ENCODE assay signal across 11 mouse cellular contexts in the genomic region with DNA sequence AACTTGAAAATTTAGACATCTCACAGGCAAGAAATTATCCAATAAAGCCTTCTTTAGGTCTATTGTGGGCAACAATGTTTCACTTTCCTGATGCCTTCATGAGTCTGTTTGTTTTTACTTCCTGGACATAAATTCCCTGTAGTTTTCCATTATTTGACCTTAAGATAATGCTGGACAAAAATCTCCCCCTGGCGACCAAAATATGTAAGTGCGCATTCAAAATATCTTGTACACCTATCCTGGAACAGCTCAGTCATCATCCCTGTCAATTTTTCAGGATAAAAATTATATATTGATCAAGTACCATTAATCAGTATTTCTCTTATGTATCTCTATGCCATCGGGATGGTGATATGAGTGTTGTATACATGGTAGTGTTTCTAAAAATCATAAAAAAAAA. TPM values are rescaled to one million over a fixed set of nuclear protein-coding genes. Genes with fewer than 3 reads are reported as not detected.
A peak's percentile ranks its signal among the peaks of the same experiment; 100 is the strongest.
DNase-seq lines count a peak whose midpoint lies in the region; ATAC-seq lines count a peak whose summit lies in the region.
"Had no signal": no experiment of that assay in that cellular context is flagged by ENCODE, and none has a peak within 500 bp of the region (broad histone marks: within the 10 kb centered on the region; RNA-seq: fewer than 3 reads in every experiment).

No protein-coding gene starts in this region.

- WGBS in kidney, embryonic 14.5 days: 19% methylated on average over 3 of the region's 3 CpGs

- H3K4me2 ChIP-seq in kidney, embryonic 14.5 days (replicated peaks; ENCODE audit: low read depth, low read length): no peak overlapping the region

- ATAC-seq in kidney, embryonic 14.5 days (ENCODE audit: low FRiP score, low TSS enrichment): no peak

- no peaks in the 10 kb centered on the region for H3K27me3 ChIP-seq in kidney, embryonic 14.5 days (ENCODE audit: control insufficient read depth, insufficient read depth, low read length)

- H3K36me3 ChIP-seq in kidney, embryonic 14.5 days (ENCODE audit: control insufficient read depth, insufficient read depth, low read length): no peaks in the 10 kb centered on the region

- H3K4me1 ChIP-seq in kidney, embryonic 14.5 days (ENCODE audit: control insufficient read depth, insufficient read depth, low read length): no peaks in the 10 kb centered on the region

- H3K4me3 ChIP-seq in kidney, embryonic 14.5 days (ENCODE audit: low read length): no peak overlapping the region

- DNase-seq in adrenal gland, adult (ENCODE audit: inconsistent age in 2 of 2, low spot score in 1 of 2): peak; percentile 8 to 75
- DNase-seq in adrenal gland, postnatal 4 days (ENCODE audit: low spot score in 2 of 2): no peak
- peak; percentile 43 for DNase-seq in kidney, adult 9 months
- DNase-seq in urinary bladder, postnatal 25 days (ENCODE audit: low spot score): peak; percentile 7
- no peak for DNase-seq in urinary bladder, adult 18-20 months (ENCODE audit: low spot score in 2 of 2)
- no peak for DNase-seq in spleen, postnatal 10 days (ENCODE audit: low spot score in 2 of 2)
- no peak for DNase-seq in urinary bladder, adult 2 months (ENCODE audit: low spot score)

- no peak overlapping the region for H3K27ac ChIP-seq in kidney, embryonic 14.5 days (ENCODE audit: low read depth, low read length)

- no peaks in the 10 kb centered on the region for H3K9me3 ChIP-seq in kidney, embryonic 14.5 days (ENCODE audit: control insufficient read depth, low read length)

- no peak overlapping the region for H3K9ac ChIP-seq in kidney, embryonic 14.5 days (ENCODE audit: low read depth, low read length)

RNA-seq across cellular contexts. Expression of gene Tmprss11d, which starts 37.6 kb away (rescaled TPM):
- total RNA-seq in adrenal gland, postnatal 4 days (2021): not detected
- not detected in 2 replicates for polyA plus RNA-seq in kidney, embryonic 14.5 days (2014; fragmentation: Nextera tagmentation; extraction: Ambion mirVana)
- not detected in 2 replicates for polyA plus RNA-seq in urinary bladder, adult 2 months (2012; rRNA removed)
- total RNA-seq: left cerebral cortex, adult 18-20 months; neutrophil, adult 5-6 weeks had no signal
- polyA plus RNA-seq: C2C12 had no signal

RNA-seq across cellular contexts. Expression of gene Tmprss11a, which starts 58.0 kb away (rescaled TPM):
- not detected for total RNA-seq in adrenal gland, postnatal 4 days (2021)
- polyA plus RNA-seq in kidney, embryonic 14.5 days (2014; fragmentation: Nextera tagmentation; extraction: Ambion mirVana): not detected in 2 replicates
- polyA plus RNA-seq in urinary bladder, adult 2 months (2012; rRNA removed): 1.6 and 1.7 TPM in 2 replicates
- total RNA-seq: left cerebral cortex, adult 18-20 months; neutrophil, adult 5-6 weeks had no signal
- polyA plus RNA-seq: C2C12 had no signal

Comparison
In these comparisons a context has a peak if more than half of its experiments do, and no peak if none do; other contexts are left out.
1. DNase-seq: peak in adrenal gland, adult (2 of 2), kidney, adult 9 months (single experiment) and urinary bladder, postnatal 25 days (single experiment); none in adrenal gland, postnatal 4 days (0 of 2), urinary bladder, adult 18-20 months (0 of 2), spleen, postnatal 10 days (0 of 2) and urinary bladder, adult 2 months (single experiment).